Mouse (Mus musculus): Measurements from ENCODE around the gene 2010111I01Rik.

GRCm38 (mm10) chr13:63154851-63155571 is 190.3 kb downstream of the 2010111I01Rik start:
- TF ChIP-seq CTCF (IDR thresholded peaks at IDR 0.05; ENCODE audit: low read depth) (no peak), EP300 (IDR thresholded peaks at IDR 0.05; ENCODE audit: low read depth) (no peak)

Measured in liver, embryonic 14.5 days (tissue).